Mouse (Mus musculus) myocyte (in vitro differentiated cells): Measurements from ENCODE around the gene Clasrp. TPM values are rescaled to one million over a fixed set of nuclear protein-coding genes. Genes with fewer than 3 reads are reported as not detected.
A peak's percentile ranks its signal among the peaks of the same experiment; 100 is the strongest.

Experiments
- H3K27me3 ChIP-seq: one replicate; pipeline ENCODE4 v1.6.1; 2011; ENCODE audit not compliant: control insufficient read depth, insufficient read depth, insufficient read length
- H3K36me3 ChIP-seq: one replicate; pipeline ENCODE4 v1.6.1; 2011; ENCODE audit not compliant: control insufficient read depth, insufficient read depth
- H3K4me2 ChIP-seq: one replicate; pipeline ENCODE4 v1.6.1; 2011; ENCODE audit warnings: low read depth, control low read depth
- H3K4me3 ChIP-seq: one replicate; pipeline ENCODE4 v1.5.1; 2011; ENCODE audit warnings: mild to moderate bottlenecking, control low read depth, moderate library complexity
- H3K79me2 ChIP-seq: one replicate; pipeline ENCODE4 v1.6.1; 2011; ENCODE audit not compliant: control insufficient read depth, insufficient read depth
- H3ac ChIP-seq: one replicate; pipeline ENCODE4 v1.6.1; 2011; ENCODE audit not compliant: control insufficient read depth, insufficient read length
- CEBPB ChIP-seq: IDR thresholded peaks from 2 replicates; pipeline ENCODE4 v1.6.1; 2011; ENCODE audit warnings: mild to moderate bottlenecking, moderate library complexity; ENCODE audit not compliant: poor library complexity, insufficient read depth, severe bottlenecking
- E2F4 ChIP-seq: IDR thresholded peaks from one replicate; pipeline ENCODE4 v1.6.1; 2011; ENCODE audit warnings: mild to moderate bottlenecking, control low read depth, moderate library complexity; ENCODE audit not compliant: insufficient read depth
- MAX ChIP-seq: IDR thresholded peaks from one replicate; pipeline ENCODE4 v1.6.1; 2011; ENCODE audit warnings: low read depth, mild to moderate bottlenecking, control low read depth
- MYOD1 ChIP-seq, 3 experiments: IDR thresholded peaks; one replicate each; pipeline ENCODE4 v1.6.1; 2011; ENCODE audit warnings: control low read depth in 2 of 3, low read depth in 2 of 3, mild to moderate bottlenecking in 2 of 3, moderate library complexity in 1 of 3; ENCODE audit not compliant: insufficient read length in 2 of 3, control insufficient read depth in 1 of 3
- MYOG ChIP-seq, 3 experiments: IDR thresholded peaks; one replicate each; pipeline ENCODE4 v1.6.1; 2011; ENCODE audit warnings: control low read depth in 2 of 3, low read depth in 2 of 3, mild to moderate bottlenecking in 2 of 3; ENCODE audit not compliant: insufficient read length in 2 of 3, control insufficient read depth in 1 of 3, insufficient read depth in 1 of 3
- POLR2A ChIP-seq: IDR thresholded peaks from one replicate; pipeline ENCODE4 v1.6.1; 2011; ENCODE audit warnings: low read depth, mild to moderate bottlenecking, control low read depth, moderate library complexity; ENCODE audit not compliant: insufficient read length
- POLR2AphosphoS2 ChIP-seq: IDR thresholded peaks from one replicate; pipeline ENCODE4 v1.6.1; 2011; ENCODE audit warnings: low read depth, control low read depth; ENCODE audit not compliant: insufficient read length
- REST ChIP-seq: IDR thresholded peaks from one replicate; pipeline ENCODE4 v1.6.1; 2011; ENCODE audit warnings: mild to moderate bottlenecking, control low read depth, moderate library complexity; ENCODE audit not compliant: insufficient read depth, insufficient read length
- SRF ChIP-seq: IDR thresholded peaks from one replicate; pipeline ENCODE4 v1.6.1; 2011; ENCODE audit warnings: low read depth; ENCODE audit not compliant: control insufficient read depth, insufficient read length
- TCF12 ChIP-seq: IDR thresholded peaks from one replicate; pipeline ENCODE4 v1.6.1; 2011; ENCODE audit warnings: mild to moderate bottlenecking, control low read depth; ENCODE audit not compliant: poor library complexity, insufficient read depth, severe bottlenecking
- TCF3 ChIP-seq: IDR thresholded peaks from one replicate; pipeline ENCODE4 v1.6.1; 2011; ENCODE audit warnings: low read depth, control low read depth; ENCODE audit not compliant: insufficient read length
- USF1 ChIP-seq: IDR thresholded peaks from one replicate; pipeline ENCODE4 v1.6.1; 2011; ENCODE audit warnings: low read depth, mild to moderate bottlenecking, control low read depth, moderate library complexity
- polyA plus RNA-seq: library from polyadenylated mRNA; unstranded; fragments of >200 nt; fragmentation: generic; extraction: Trizol; gene quantifications from one replicate; pipeline ENCODE4 v1.2.1, GENCODE M21; 2012; ENCODE audit warnings: missing spikeins

Clasrp gene
- polyA plus RNA-seq, 1 experiment = 14.8 TPM

GRCm38 (mm10) chr7:19629361-19629734 lies 25.1 kb upstream of the Clasrp start, which contains the start of gene Relb:
Gene Relb (minus strand): TSS chr7:19629438.
- Histone ChIP-seq H3K27me3 (no peaks in the 10 kb centered on the region), H3K4me3 (peak within 1 kb of the TSS; percentile 42), H3K4me2 (peak within 1 kb of the TSS; percentile 76), H3K79me2 (no peaks in the 10 kb centered on the region), H3ac (peak within 1 kb of the TSS; percentile 70), H3K36me3 (no peaks in the 10 kb centered on the region)
- TF ChIP-seq CEBPB (no peak), MYOG (IDR thresholded peaks at IDR 0.05; ENCODE audit: control insufficient read depth in 1 of 3, insufficient read depth in 1 of 3, insufficient read length in 2 of 3, low read depth in 2 of 3) (no peak), TCF3 (no peak), MYOD1 (IDR thresholded peaks at IDR 0.05; ENCODE audit: control insufficient read depth in 1 of 3, insufficient read length in 2 of 3, low read depth in 2 of 3) (peak in 1 of 3 experiments; percentile 32), USF1 (peak; percentile 91), MAX (no peak), E2F4 (no peak), POLR2AphosphoS2 (peak; percentile 70), REST (no peak), SRF (no peak), POLR2A (peak; percentile 77), TCF12 (no peak)

- H3K36me3 ChIP-seq = no peaks in the 10 kb centered on the region
- no peaks in the 10 kb centered on the region for H3K27me3 ChIP-seq
- H3K79me2 ChIP-seq = no peaks in the 10 kb centered on the region
- peak overlapping the region; percentile 42 for H3K4me3 ChIP-seq
- no peak for TF ChIP-seq MYOD1 (IDR thresholded peaks at IDR 0.05; ENCODE audit: control insufficient read depth in 1 of 3, insufficient read length in 2 of 3, low read depth in 2 of 3)
- TF ChIP-seq REST = no peak
- TF ChIP-seq E2F4 = no peak
- TF ChIP-seq USF1 = no peak
- TF ChIP-seq SRF = no peak
- no peak for TF ChIP-seq CEBPB
- TF ChIP-seq MYOG (IDR thresholded peaks at IDR 0.05; ENCODE audit: control insufficient read depth in 1 of 3, insufficient read depth in 1 of 3, insufficient read length in 2 of 3, low read depth in 2 of 3) = no peak
- peak; percentile 42 for TF ChIP-seq POLR2AphosphoS2
- no peak for TF ChIP-seq TCF3
- peak; percentile 53 for TF ChIP-seq POLR2A
- no peak for TF ChIP-seq TCF12
- TF ChIP-seq MAX = no peak
- peak overlapping the region; percentile 73 for H3K4me2 ChIP-seq
- H3ac ChIP-seq = peak overlapping the region; percentile 70
These were observed 24.5 kb upstream of the Clasrp start for GRCm38 (mm10) chr7:19628536-19629360.

GRCm38 (mm10) chr7:19628192-19628535 lies 23.9 kb upstream of the Clasrp start:
- Histone ChIP-seq H3K79me2 (no peaks in the 10 kb centered on the region), H3K36me3 (no peaks in the 10 kb centered on the region), H3K4me3 (peak overlapping the region; percentile 42), H3K27me3 (no peaks in the 10 kb centered on the region), H3K4me2 (peak overlapping the region; percentile 73), H3ac (no peak overlapping the region)
- TF ChIP-seq REST = no peak
- TF ChIP-seq POLR2AphosphoS2 = no peak
- no peak for TF ChIP-seq SRF
- no peak for TF ChIP-seq POLR2A
- no peak for TF ChIP-seq TCF3

DNA sequence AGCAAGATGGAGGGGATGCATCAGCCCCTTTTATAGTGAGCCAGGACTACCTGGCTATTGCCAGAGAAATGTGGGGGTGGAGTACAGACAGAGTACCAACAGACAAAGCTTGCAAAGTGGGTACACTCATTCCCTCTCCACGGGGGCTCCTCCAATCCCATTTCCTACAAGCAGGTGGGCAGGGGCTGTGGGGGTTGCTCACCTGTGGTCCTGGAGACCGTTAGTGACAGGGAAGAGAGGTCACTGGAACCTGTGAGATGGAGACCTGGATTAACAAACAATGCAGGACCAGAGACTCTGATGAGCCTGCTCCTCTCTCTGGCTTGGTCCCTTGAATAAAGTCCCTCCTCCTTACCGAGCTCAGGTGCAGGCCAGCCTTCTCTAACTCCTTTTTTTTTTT lies 23.4 kb upstream of the Clasrp start:
- H3K36me3 ChIP-seq = no peaks in the 10 kb centered on the region
- TF ChIP-seq MAX (no peak), USF1 (no peak), MYOD1 (IDR thresholded peaks at IDR 0.05; ENCODE audit: control insufficient read depth in 1 of 3, insufficient read length in 2 of 3, low read depth in 2 of 3) (no peak), POLR2A (no peak), REST (no peak), E2F4 (no peak), MYOG (IDR thresholded peaks at IDR 0.05; ENCODE audit: control insufficient read depth in 1 of 3, insufficient read depth in 1 of 3, insufficient read length in 2 of 3, low read depth in 2 of 3) (no peak), CEBPB (no peak), POLR2AphosphoS2 (no peak), SRF (no peak), TCF3 (no peak), TCF12 (no peak)
- no peaks in the 10 kb centered on the region for H3K27me3 ChIP-seq
- H3K4me3 ChIP-seq = peak overlapping the region; percentile 42
- H3K4me2 ChIP-seq = peak overlapping the region; percentile 73
- H3K79me2 ChIP-seq = no peaks in the 10 kb centered on the region
- H3ac ChIP-seq = no peak overlapping the region

GRCm38 (mm10) chr7:19623433-19623832 lies 19.1 kb upstream of the Clasrp start:
- no peak overlapping the region for H3K4me3 ChIP-seq

More at GRCm38 (mm10) chr7:19623433-19623832, 19.1 kb upstream of the Clasrp start:
- Histone ChIP-seq H3K27me3 (no peaks in the 10 kb centered on the region), H3K36me3 (peaks cover 2% of the 10 kb centered on the region), H3K4me2 (no peak overlapping the region), H3ac (no peak overlapping the region), H3K79me2 (no peaks in the 10 kb centered on the region)
- TF ChIP-seq SRF (no peak), E2F4 (no peak), TCF3 (no peak), USF1 (no peak), CEBPB (no peak), REST (no peak), TCF12 (no peak)
